Mouse (Mus musculus) kidney, adult 2 months (tissue): ENCODE results near the gene Fam168b. TPM values are rescaled to one million over a fixed set of nuclear protein-coding genes. Genes with fewer than 3 reads are reported as not detected.
A peak's percentile ranks its signal among the peaks of the same experiment; 100 is the strongest.

Experiments
- DNase-seq: peaks from one replicate; pipeline ENCODE4 v3.0.0; 2021
- H3K27ac ChIP-seq: fragments of 200-500 bp; 2 replicates; pipeline ENCODE4 v1.5.1; 2012; ENCODE audit warnings: low read depth, low read length, control low read depth, inconsistent platforms; ENCODE audit not compliant: insufficient read depth
- H3K27me3 ChIP-seq: fragments of 200-500 bp; replicated peaks from 2 replicates; pipeline ENCODE4 v1.6.1; 2012; ENCODE audit warnings: mild to moderate bottlenecking, moderate library complexity, low read length, inconsistent platforms; ENCODE audit not compliant: control insufficient read depth, insufficient read depth
- H3K36me3 ChIP-seq: fragments of 200-500 bp; 2 replicates; pipeline ENCODE4 v1.6.1; 2012; ENCODE audit warnings: mild to moderate bottlenecking, moderate library complexity, low read length, inconsistent platforms; ENCODE audit not compliant: control insufficient read depth, insufficient read depth
- H3K4me1 ChIP-seq: fragments of 200-500 bp; 2 replicates; pipeline ENCODE4 v1.6.1; 2011; ENCODE audit warnings: low read length; ENCODE audit not compliant: control insufficient read depth, insufficient read depth
- H3K4me3 ChIP-seq: fragments of 200-500 bp; 2 replicates; pipeline ENCODE4 v1.5.1; 2011; ENCODE audit warnings: mild to moderate bottlenecking, low read depth, low read length, control low read depth; ENCODE audit not compliant: insufficient read depth
- CTCF ChIP-seq: fragments of 200-500 bp; conservative IDR thresholded peaks from 2 replicates; pipeline ENCODE4 v1.5.1; 2011; ENCODE audit warnings: low read depth, mild to moderate bottlenecking, control low read depth, low read length, moderate library complexity, mixed read lengths; ENCODE audit not compliant: insufficient read depth, insufficient read length
- POLR2A ChIP-seq: fragments of 200-500 bp; IDR thresholded peaks from one replicate; pipeline ENCODE4 v1.6.1; 2011; ENCODE audit warnings: low read depth, low read length, control low read depth
- WGBS: fragments of 180-500 bp; shearing (Covaris S2); methylation state at CpG from one replicate; pipeline ENCODE4 v1.1.7; 2018; 5-methylcytosine and 5-hydroxymethylcytosine counted together
- polyA plus RNA-seq: library from polyadenylated mRNA; depleted of rRNA; stranded (reverse); fragments of >200 nt; gene quantifications from 2 replicates; pipeline ENCODE4 v1.2.3, GENCODE M21; 2012; rRNA removed

Fam168b gene
- polyA plus RNA-seq: 236 and 254 TPM in 2 replicates

GRCm38 (mm10) chr1:34842887-34843618 is at the start of gene Fam168b:
Gene Fam168b, minus strand, starts transcription at chr1:34843065.
- WGBS: 1% methylated on average over 59 of the region's 59 CpGs
- peak within 1 kb of the TSS; percentile 97 for H3K4me3 ChIP-seq
- no peaks in the 10 kb centered on the region for H3K27me3 ChIP-seq
- TF ChIP-seq CTCF (no peak), POLR2A (peak; percentile 72)
- no peaks in the 10 kb centered on the region; the same call in 1 of the 2 replicates for H3K36me3 ChIP-seq
- peak within 1 kb of the TSS; percentile 99 for H3K27ac ChIP-seq
- peaks cover 20% of the 10 kb centered on the region for H3K4me1 ChIP-seq
- DNase-seq: peak; percentile 94

- Histone ChIP-seq H3K27ac (no peak overlapping the region), H3K27me3 (no peaks in the 10 kb centered on the region)
- 71% methylated on average over 3 of the region's 3 CpGs for WGBS
Observed at GRCm38 (mm10) chr1:34892466-34892865, 49.6 kb upstream of the Fam168b start.

GRCm38 (mm10) chr1:34891559-34892289 is 48.9 kb upstream of the Fam168b start:
- TF ChIP-seq POLR2A: no peak
- TF ChIP-seq CTCF: peak; percentile 59
- 53% methylated on average over 14 of the region's 14 CpGs for WGBS

More at GRCm38 (mm10) chr1:34892466-34892865, 49.6 kb upstream of the Fam168b start:
- Histone ChIP-seq H3K36me3 (no peaks in the 10 kb centered on the region), H3K4me3 (no peak overlapping the region), H3K4me1 (no peaks in the 10 kb centered on the region)
- TF ChIP-seq POLR2A: no peak
- no peak for TF ChIP-seq CTCF
- no peak for DNase-seq

GRCm38 (mm10) chr1:34883776-34884175 is 40.9 kb upstream of the Fam168b start:
- Histone ChIP-seq H3K27ac (no peak overlapping the region), H3K36me3 (no peaks in the 10 kb centered on the region; the same call in 1 of the 2 replicates), H3K4me3 (no peak overlapping the region), H3K4me1 (no peaks in the 10 kb centered on the region), H3K27me3 (no peaks in the 10 kb centered on the region)
- TF ChIP-seq POLR2A: no peak
- no peak for TF ChIP-seq CTCF
- no peak for DNase-seq

More at GRCm38 (mm10) chr1:34891559-34892289, 48.9 kb upstream of the Fam168b start:
- Histone ChIP-seq H3K27me3 (no peaks in the 10 kb centered on the region), H3K4me1 (no peaks in the 10 kb centered on the region), H3K36me3 (no peaks in the 10 kb centered on the region), H3K4me3 (no peak overlapping the region), H3K27ac (no peak overlapping the region)
- peak; percentile 24 for DNase-seq

- Histone ChIP-seq H3K27ac (no peak overlapping the region), H3K4me3 (no peak overlapping the region), H3K4me1 (no peaks in the 10 kb centered on the region), H3K36me3 (peaks cover 11% of the 10 kb centered on the region), H3K27me3 (no peaks in the 10 kb centered on the region)
- WGBS: 78% methylated on average over 6 of the region's 6 CpGs
- DNase-seq: no peak
- no peak for TF ChIP-seq CTCF
- no peak for TF ChIP-seq POLR2A
Observed at GRCm38 (mm10) chr1:34879611-34880010, 36.7 kb upstream of the Fam168b start.

GRCm38 (mm10) chr1:34873551-34873950 is 30.7 kb upstream of the Fam168b start:
- no peak for DNase-seq
- H3K4me1 ChIP-seq: no peaks in the 10 kb centered on the region
- no peak overlapping the region for H3K27ac ChIP-seq
- no peak overlapping the region for H3K4me3 ChIP-seq
- no peaks in the 10 kb centered on the region for H3K27me3 ChIP-seq
- 90% methylated on average over 5 of the region's 5 CpGs for WGBS
- no peak for TF ChIP-seq POLR2A
- TF ChIP-seq CTCF: no peak
- peaks cover 14% of the 10 kb centered on the region for H3K36me3 ChIP-seq

GRCm38 (mm10) chr1:34871170-34871569 is 28.3 kb upstream of the Fam168b start:
- Histone ChIP-seq H3K4me1 (no peaks in the 10 kb centered on the region), H3K27ac (no peak overlapping the region), H3K4me3 (no peak overlapping the region), H3K36me3 (peaks cover 6% of the 10 kb centered on the region), H3K27me3 (no peaks in the 10 kb centered on the region)
- TF ChIP-seq CTCF (no peak), POLR2A (no peak)
- WGBS: 97% methylated on average over 9 of the region's 9 CpGs
- DNase-seq: no peak
